Mouse (Mus musculus) cerebellum, adult (tissue): ENCODE measurements around the gene Cd47.

ENCODE experiments used
- ATAC-seq: cut with Nextera tagmentation; 2 replicates; pipeline ENCODE4 v1.9.2; 2017; ENCODE audit warnings: mild to moderate bottlenecking, moderate library complexity, mixed read lengths; ENCODE audit not compliant: insufficient number of reproducible peaks, low FRiP score, low TSS enrichment

Gene Cd47

GRCm38 (mm10) chr16:49786116-49786515, 14.2 kb upstream of the Cd47 start:
- ATAC-seq: no peak

GRCm38 (mm10) chr16:49787714-49788113, 12.6 kb upstream of the Cd47 start:
- ATAC-seq: no peak

GRCm38 (mm10) chr16:49790575-49791465, 9.5 kb upstream of the Cd47 start:
- ATAC-seq: no peak

- ATAC-seq: no peak
Observed at GRCm38 (mm10) chr16:49792446-49792878, 7.9 kb upstream of the Cd47 start.

GRCm38 (mm10) chr16:49793596-49793995, 6.7 kb upstream of the Cd47 start:
- no peak for ATAC-seq

- no peak for ATAC-seq
Observed at GRCm38 (mm10) chr16:49796271-49796670, 4.1 kb upstream of the Cd47 start.

- ATAC-seq: no peak
Observed at GRCm38 (mm10) chr16:49796954-49797353, 3.4 kb upstream of the Cd47 start.

- ATAC-seq: no peak
Observed at GRCm38 (mm10) chr16:49798790-49799189, 1.5 kb upstream of the Cd47 start.

GRCm38 (mm10) chr16:49800996-49801395, 663 bp downstream of the Cd47 start:
- no peak for ATAC-seq

GRCm38 (mm10) chr16:49801399-49801798, 1.1 kb downstream of the Cd47 start:
- ATAC-seq: no peak

GRCm38 (mm10) chr16:49802993-49803392, 2.7 kb downstream of the Cd47 start:
- ATAC-seq: no peak

GRCm38 (mm10) chr16:49803932-49804461, 3.7 kb downstream of the Cd47 start:
- ATAC-seq: peak; percentile 45

GRCm38 (mm10) chr16:49806920-49807319, 6.6 kb downstream of the Cd47 start:
- no peak for ATAC-seq

- no peak for ATAC-seq
Observed at GRCm38 (mm10) chr16:49807419-49807841, 7.1 kb downstream of the Cd47 start.

- peak; percentile 45; the same call in 1 of the 2 replicates for ATAC-seq
Observed at GRCm38 (mm10) chr16:49807862-49808430, 7.6 kb downstream of the Cd47 start.

- ATAC-seq: no peak
Observed at GRCm38 (mm10) chr16:49811897-49812296, 11.6 kb downstream of the Cd47 start.

GRCm38 (mm10) chr16:49812821-49813616, 12.7 kb downstream of the Cd47 start:
- 0 out of 2 replicates have a peak, but pooled peaks have one; percentile 28 for ATAC-seq

- ATAC-seq: no peak
Observed at GRCm38 (mm10) chr16:49814419-49814818, 14.1 kb downstream of the Cd47 start.

- no peak for ATAC-seq
Observed at GRCm38 (mm10) chr16:49816889-49817288, 16.6 kb downstream of the Cd47 start.

- no peak for ATAC-seq
Observed at GRCm38 (mm10) chr16:49818146-49818545, 17.8 kb downstream of the Cd47 start.

- ATAC-seq: no peak
Observed at GRCm38 (mm10) chr16:49818627-49819026, 18.3 kb downstream of the Cd47 start.
